Mouse (Mus musculus): ENCODE data around the gene Doc2g.

- TF ChIP-seq CTCF (IDR thresholded peaks at IDR 0.05; ENCODE audit: low read depth) = no peak
- no peak for TF ChIP-seq EP300 (IDR thresholded peaks at IDR 0.05; ENCODE audit: low read depth)
Observed at GRCm38 (mm10) chr19:4054613-4055012, 51.5 kb downstream of the Doc2g start.

Data from liver, embryonic 14.5 days (tissue).